Mouse (Mus musculus): ENCODE measurements around the gene Smad3. TPM values are rescaled to one million over a fixed set of nuclear protein-coding genes. Genes with fewer than 3 reads are reported as not detected.

The Smad3 gene
- polyA plus RNA-seq, 1 experiment = 21.6 TPM

- Histone ChIP-seq H3K27ac (ENCODE audit: insufficient read depth, low read depth, low read length) (no peak overlapping the region), H3K4me1 (ENCODE audit: control insufficient read depth, insufficient read depth, insufficient read length, low read length) (peaks cover 31% of the 10 kb centered on the region), H3K27me3 (ENCODE audit: control insufficient read depth, insufficient read depth, low read length) (no peaks in the 10 kb centered on the region), H3K4me3 (ENCODE audit: low read depth, low read length) (no peak overlapping the region), H3K36me3 (ENCODE audit: control insufficient read depth, insufficient read depth, low read length) (no peaks in the 10 kb centered on the region)
- no peak for TF ChIP-seq CTCF (IDR thresholded peaks at IDR 0.05; ENCODE audit: extremely low read depth, insufficient read length, insufficient replicate concordance, low read depth, low read length)
- no peak for TF ChIP-seq POLR2A (IDR thresholded peaks at IDR 0.05; ENCODE audit: low read depth, low read length)
- WGBS = 88% methylated on average over 9 of the region's 9 CpGs
Measured at GRCm38 (mm10) chr9:63731114-63731828, 26.5 kb downstream of the Smad3 start.

DNA sequence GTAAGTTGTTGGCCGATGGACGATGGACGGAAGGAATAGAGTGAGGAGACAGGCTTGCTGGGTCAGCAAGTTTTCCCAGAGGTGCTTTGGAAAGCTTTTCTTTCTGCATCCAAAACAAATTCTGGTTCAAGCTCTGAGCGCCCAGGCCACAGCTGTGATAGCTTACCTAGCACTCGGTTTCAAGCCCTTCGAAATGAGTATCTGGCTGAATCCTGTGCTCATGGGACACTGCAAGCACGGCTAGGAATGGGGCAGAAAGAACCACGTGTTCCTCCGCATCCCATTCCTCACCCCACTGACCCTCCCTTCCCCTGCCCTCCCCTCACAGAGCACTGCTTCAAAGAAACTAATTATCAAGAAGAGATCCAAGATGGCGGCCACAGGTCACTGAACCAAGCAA is 28.8 kb downstream of the Smad3 start:
- Histone ChIP-seq H3K4me3 (ENCODE audit: low read depth, low read length) (no peak overlapping the region), H3K36me3 (ENCODE audit: control insufficient read depth, insufficient read depth, low read length) (no peaks in the 10 kb centered on the region), H3K27ac (ENCODE audit: insufficient read depth, low read depth, low read length) (no peak overlapping the region), H3K4me1 (ENCODE audit: control insufficient read depth, insufficient read depth, insufficient read length, low read length) (peaks cover 28% of the 10 kb centered on the region), H3K27me3 (ENCODE audit: control insufficient read depth, insufficient read depth, low read length) (no peaks in the 10 kb centered on the region)
- TF ChIP-seq POLR2A (IDR thresholded peaks at IDR 0.05; ENCODE audit: low read depth, low read length) (no peak), CTCF (IDR thresholded peaks at IDR 0.05; ENCODE audit: extremely low read depth, insufficient read length, insufficient replicate concordance, low read depth, low read length) (no peak)
- WGBS = 91% methylated on average over 10 of the region's 10 CpGs

GRCm38 (mm10) chr9:63727070-63727469 is 30.7 kb downstream of the Smad3 start:
- peaks cover 31% of the 10 kb centered on the region for H3K4me1 ChIP-seq (ENCODE audit: control insufficient read depth, insufficient read depth, insufficient read length, low read length)
- H3K27me3 ChIP-seq (ENCODE audit: control insufficient read depth, insufficient read depth, low read length) = no peaks in the 10 kb centered on the region
- no peak overlapping the region for H3K4me3 ChIP-seq (ENCODE audit: low read depth, low read length)
- no peak for TF ChIP-seq POLR2A (IDR thresholded peaks at IDR 0.05; ENCODE audit: low read depth, low read length)
- no peak for TF ChIP-seq CTCF (IDR thresholded peaks at IDR 0.05; ENCODE audit: extremely low read depth, insufficient read length, insufficient replicate concordance, low read depth, low read length)
- H3K36me3 ChIP-seq (ENCODE audit: control insufficient read depth, insufficient read depth, low read length) = no peaks in the 10 kb centered on the region
- peak overlapping the region; percentile 64 for H3K27ac ChIP-seq (ENCODE audit: insufficient read depth, low read depth, low read length)
- 47% methylated on average over 6 of the region's 6 CpGs for WGBS

GRCm38 (mm10) chr9:63726088-63727010 is 31.4 kb downstream of the Smad3 start:
- Histone ChIP-seq H3K27ac (ENCODE audit: insufficient read depth, low read depth, low read length) (peak overlapping the region; percentile 12), H3K27me3 (ENCODE audit: control insufficient read depth, insufficient read depth, low read length) (no peaks in the 10 kb centered on the region), H3K36me3 (ENCODE audit: control insufficient read depth, insufficient read depth, low read length) (no peaks in the 10 kb centered on the region), H3K4me3 (ENCODE audit: low read depth, low read length) (no peak overlapping the region), H3K4me1 (ENCODE audit: control insufficient read depth, insufficient read depth, insufficient read length, low read length) (peaks cover 35% of the 10 kb centered on the region)
- WGBS = 27% methylated on average over 13 of the region's 13 CpGs
- TF ChIP-seq CTCF (IDR thresholded peaks at IDR 0.05; ENCODE audit: extremely low read depth, insufficient read length, insufficient replicate concordance, low read depth, low read length) = no peak
- no peak for TF ChIP-seq POLR2A (IDR thresholded peaks at IDR 0.05; ENCODE audit: low read depth, low read length)

DNA sequence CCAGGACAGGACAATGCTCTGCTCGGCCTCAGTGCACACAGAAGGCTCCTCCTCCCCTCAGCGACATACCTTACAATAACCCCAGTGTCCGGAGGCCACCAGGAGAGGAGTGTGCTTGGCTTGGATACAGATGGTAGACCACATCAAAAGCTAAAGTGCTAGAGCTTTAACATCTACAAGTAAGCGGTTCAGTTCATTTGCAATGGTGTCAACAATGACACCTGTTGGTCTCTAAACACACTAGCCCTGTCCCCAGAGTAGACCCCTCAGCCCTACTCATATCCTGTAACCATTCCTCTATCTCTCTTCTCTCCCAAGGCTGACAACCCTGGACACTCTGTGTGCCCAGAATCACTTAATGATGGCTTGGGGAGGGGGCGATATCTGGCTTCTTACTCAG is 33.0 kb downstream of the Smad3 start:
- Histone ChIP-seq H3K36me3 (ENCODE audit: control insufficient read depth, insufficient read depth, low read length) (no peaks in the 10 kb centered on the region), H3K27ac (ENCODE audit: insufficient read depth, low read depth, low read length) (no peak overlapping the region), H3K27me3 (ENCODE audit: control insufficient read depth, insufficient read depth, low read length) (no peaks in the 10 kb centered on the region), H3K4me3 (ENCODE audit: low read depth, low read length) (no peak overlapping the region), H3K4me1 (ENCODE audit: control insufficient read depth, insufficient read depth, insufficient read length, low read length) (peaks cover 42% of the 10 kb centered on the region)
- TF ChIP-seq CTCF (IDR thresholded peaks at IDR 0.05; ENCODE audit: extremely low read depth, insufficient read length, insufficient replicate concordance, low read depth, low read length) = no peak
- TF ChIP-seq POLR2A (IDR thresholded peaks at IDR 0.05; ENCODE audit: low read depth, low read length) = no peak
- WGBS = 82% methylated on average over 5 of the region's 5 CpGs

DNA sequence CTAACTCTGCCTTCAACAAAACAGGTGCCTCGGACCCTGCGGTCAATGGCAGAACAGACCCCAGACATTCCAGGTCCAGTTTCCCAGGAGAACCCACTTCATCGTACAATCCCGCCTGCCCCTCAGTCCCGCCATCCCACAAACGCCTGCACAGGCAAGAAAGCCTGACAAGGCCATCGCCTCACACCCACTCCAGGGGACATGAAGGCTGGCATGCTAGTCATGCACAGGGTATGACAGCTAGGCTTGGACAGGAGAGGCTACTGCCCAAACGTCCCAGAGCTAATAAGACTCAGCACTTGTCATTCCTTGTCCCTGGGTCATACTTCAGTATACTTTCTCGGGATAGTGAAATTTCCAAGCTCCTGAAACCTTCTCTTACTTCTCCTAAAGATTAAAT is 34.9 kb downstream of the Smad3 start:
- H3K27me3 ChIP-seq (ENCODE audit: control insufficient read depth, insufficient read depth, low read length) = no peaks in the 10 kb centered on the region
- H3K36me3 ChIP-seq (ENCODE audit: control insufficient read depth, insufficient read depth, low read length) = no peaks in the 10 kb centered on the region
- TF ChIP-seq CTCF (IDR thresholded peaks at IDR 0.05; ENCODE audit: extremely low read depth, insufficient read length, insufficient replicate concordance, low read depth, low read length) (no peak), POLR2A (IDR thresholded peaks at IDR 0.05; ENCODE audit: low read depth, low read length) (no peak)
- H3K4me1 ChIP-seq (ENCODE audit: control insufficient read depth, insufficient read depth, insufficient read length, low read length) = peaks cover 38% of the 10 kb centered on the region
- H3K4me3 ChIP-seq (ENCODE audit: low read depth, low read length) = no peak overlapping the region
- 94% methylated on average over 9 of the region's 9 CpGs for WGBS
- no peak overlapping the region for H3K27ac ChIP-seq (ENCODE audit: insufficient read depth, low read depth, low read length)

DNA sequence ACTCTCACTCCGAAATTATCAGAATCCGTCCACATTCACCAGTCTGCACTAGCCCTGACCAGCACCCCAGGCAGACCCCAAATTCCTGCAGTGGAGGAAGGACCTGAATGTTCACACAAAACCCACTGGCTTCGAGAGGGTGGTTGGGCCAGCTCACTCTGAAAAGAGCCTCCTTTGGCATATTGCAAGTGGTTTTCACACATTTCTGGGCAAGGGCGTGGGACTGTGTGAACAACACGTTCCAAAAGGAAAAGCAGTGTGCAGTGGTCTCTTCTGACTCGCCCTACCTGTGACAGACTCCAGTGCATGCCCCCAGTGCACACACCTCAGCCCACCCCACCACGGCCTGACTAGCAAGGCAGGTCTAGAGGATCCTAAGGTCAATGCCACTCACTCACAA is 35.4 kb downstream of the Smad3 start:
- no peak for TF ChIP-seq POLR2A (IDR thresholded peaks at IDR 0.05; ENCODE audit: low read depth, low read length)
- no peak for TF ChIP-seq CTCF (IDR thresholded peaks at IDR 0.05; ENCODE audit: extremely low read depth, insufficient read length, insufficient replicate concordance, low read depth, low read length)
- H3K4me3 ChIP-seq (ENCODE audit: low read depth, low read length) = no peak overlapping the region
- no peaks in the 10 kb centered on the region for H3K27me3 ChIP-seq (ENCODE audit: control insufficient read depth, insufficient read depth, low read length)
- 86% methylated on average over 7 of the region's 7 CpGs for WGBS
- H3K27ac ChIP-seq (ENCODE audit: insufficient read depth, low read depth, low read length) = no peak overlapping the region
- no peaks in the 10 kb centered on the region for H3K36me3 ChIP-seq (ENCODE audit: control insufficient read depth, insufficient read depth, low read length)
- H3K4me1 ChIP-seq (ENCODE audit: control insufficient read depth, insufficient read depth, insufficient read length, low read length) = peaks cover 37% of the 10 kb centered on the region

All from small intestine, adult 2 months (tissue).